Mouse (Mus musculus) hindbrain, embryonic 12.5 days (tissue): ENCODE measurements around the gene Txn2. TPM values are rescaled to one million over a fixed set of nuclear protein-coding genes. Genes with fewer than 3 reads are reported as not detected.

Experiments used
- ATAC-seq: fragments of 200-750 bp; cut with Nextera tagmentation; 2 replicates; pipeline ENCODE4 v1.8.0; 2017; ENCODE audit warnings: moderate TSS enrichment; ENCODE audit not compliant: low FRiP score
- H3K27ac ChIP-seq: fragments of 300-500 bp; sonication (generic); 2 replicates; pipeline ENCODE4 v1.5.1; 2016; ENCODE audit warnings: mild to moderate bottlenecking
- H3K27me3 ChIP-seq: fragments of 300-500 bp; sonication (generic); 2 replicates; pipeline ENCODE4 v1.6.1; 2016; ENCODE audit warnings: mild to moderate bottlenecking
- H3K36me3 ChIP-seq: fragments of 300-500 bp; sonication (generic); 2 replicates; pipeline ENCODE4 v1.6.1; 2016; ENCODE audit warnings: mild to moderate bottlenecking
- H3K4me1 ChIP-seq: fragments of 300-500 bp; sonication (generic); 2 replicates; pipeline ENCODE4 v1.6.1; 2016
- H3K4me2 ChIP-seq: fragments of 300-500 bp; sonication (generic); replicated peaks from 2 replicates; pipeline ENCODE4 v1.6.1; 2016; ENCODE audit warnings: mild to moderate bottlenecking
- H3K4me3 ChIP-seq: fragments of 300-500 bp; sonication (generic); 2 replicates; pipeline ENCODE4 v1.5.1; 2016; ENCODE audit warnings: mild to moderate bottlenecking
- H3K9ac ChIP-seq: fragments of 300-500 bp; sonication (generic); 2 replicates; pipeline ENCODE4 v1.6.1; 2016; ENCODE audit warnings: mild to moderate bottlenecking, moderate library complexity
- H3K9me3 ChIP-seq: fragments of 300-500 bp; sonication (generic); replicated peaks from 2 replicates; pipeline ENCODE4 v1.6.1; 2016; ENCODE audit warnings: mild to moderate bottlenecking
- WGBS: fragments of 180-500 bp; shearing (Covaris S2); methylation state at CpG from one replicate; pipeline ENCODE4 v1.1.7; 2016; 5-methylcytosine and 5-hydroxymethylcytosine counted together
- polyA plus RNA-seq: library from polyadenylated mRNA; unstranded; fragments of >200 nt; fragmentation: Nextera tagmentation; extraction: Ambion mirVana; gene quantifications from 2 replicates; pipeline ENCODE4 v1.2.1, GENCODE M21; 2016

The Txn2 gene
- polyA plus RNA-seq, 1 experiment from 2014 or later, result 206 TPM

- Histone ChIP-seq H3K36me3 (no peaks in the 10 kb centered on the region), H3K4me3 (no peak overlapping the region), H3K9me3 (no peaks in the 10 kb centered on the region), H3K27me3 (no peaks in the 10 kb centered on the region), H3K27ac (no peak overlapping the region), H3K9ac (no peak overlapping the region), H3K4me2 (no peak overlapping the region), H3K4me1 (no peaks in the 10 kb centered on the region)
- no peak for ATAC-seq
- 90% methylated on average over 13 of the region's 14 CpGs for WGBS
These were observed 33.9 kb downstream of the Txn2 start for GRCm38 (mm10) chr15:77894926-77895325.

GRCm38 (mm10) chr15:77893292-77893691 lies 35.5 kb downstream of the Txn2 start:
- H3K9me3 ChIP-seq, result no peaks in the 10 kb centered on the region
- no peaks in the 10 kb centered on the region for H3K27me3 ChIP-seq
- 71% methylated on average over 10 of the region's 10 CpGs for WGBS
- H3K9ac ChIP-seq, result no peak overlapping the region
- H3K27ac ChIP-seq, result no peak overlapping the region
- H3K36me3 ChIP-seq, result no peaks in the 10 kb centered on the region
- ATAC-seq, result no peak
- no peak overlapping the region for H3K4me2 ChIP-seq
- H3K4me3 ChIP-seq, result no peak overlapping the region
- no peaks in the 10 kb centered on the region for H3K4me1 ChIP-seq

GRCm38 (mm10) chr15:77892420-77892819 lies 36.4 kb downstream of the Txn2 start:
- H3K4me3 ChIP-seq, result no peak overlapping the region
- H3K9me3 ChIP-seq, result no peaks in the 10 kb centered on the region
- no peak overlapping the region for H3K4me2 ChIP-seq
- no peaks in the 10 kb centered on the region for H3K27me3 ChIP-seq
- no peak for ATAC-seq
- WGBS, result 84% methylated on average over 10 of the region's 10 CpGs
- no peak overlapping the region for H3K27ac ChIP-seq
- H3K36me3 ChIP-seq, result no peaks in the 10 kb centered on the region
- H3K9ac ChIP-seq, result no peak overlapping the region
- no peaks in the 10 kb centered on the region for H3K4me1 ChIP-seq

GRCm38 (mm10) chr15:77891766-77892165 lies 37.0 kb downstream of the Txn2 start:
- Histone ChIP-seq H3K4me3 (no peak overlapping the region), H3K9ac (no peak overlapping the region), H3K4me1 (no peaks in the 10 kb centered on the region), H3K4me2 (no peak overlapping the region), H3K36me3 (no peaks in the 10 kb centered on the region), H3K27me3 (no peaks in the 10 kb centered on the region), H3K9me3 (no peaks in the 10 kb centered on the region), H3K27ac (no peak overlapping the region)
- ATAC-seq, result no peak
- 79% methylated on average over 8 of the region's 8 CpGs for WGBS

GRCm38 (mm10) chr15:77889761-77890422 lies 38.9 kb downstream of the Txn2 start:
- H3K27ac ChIP-seq, result no peak overlapping the region
- H3K4me2 ChIP-seq, result no peak overlapping the region
- no peaks in the 10 kb centered on the region for H3K36me3 ChIP-seq
- 51% methylated on average over 4 of the region's 4 CpGs for WGBS
- no peaks in the 10 kb centered on the region for H3K4me1 ChIP-seq
- no peak for ATAC-seq
- no peaks in the 10 kb centered on the region for H3K9me3 ChIP-seq
- H3K27me3 ChIP-seq, result no peaks in the 10 kb centered on the region
- H3K4me3 ChIP-seq, result no peak overlapping the region
- no peak overlapping the region for H3K9ac ChIP-seq

GRCm38 (mm10) chr15:77888286-77888685 lies 40.5 kb downstream of the Txn2 start:
- Histone ChIP-seq H3K4me2 (no peak overlapping the region), H3K9ac (no peak overlapping the region), H3K36me3 (no peaks in the 10 kb centered on the region), H3K4me3 (no peak overlapping the region), H3K27ac (no peak overlapping the region), H3K27me3 (no peaks in the 10 kb centered on the region), H3K4me1 (peaks cover 3% of the 10 kb centered on the region), H3K9me3 (no peaks in the 10 kb centered on the region)
- WGBS, result 50% methylated on average over 7 of the region's 7 CpGs
- no peak for ATAC-seq

GRCm38 (mm10) chr15:77887093-77887488 lies 41.7 kb downstream of the Txn2 start:
- Histone ChIP-seq H3K27ac (no peak overlapping the region; the same call in 1 of the 2 replicates), H3K4me1 (peaks cover 12% of the 10 kb centered on the region), H3K36me3 (no peaks in the 10 kb centered on the region), H3K9me3 (no peaks in the 10 kb centered on the region), H3K4me3 (no peak overlapping the region), H3K4me2 (no peak overlapping the region), H3K27me3 (no peaks in the 10 kb centered on the region), H3K9ac (no peak overlapping the region)
- ATAC-seq, result no peak
- 67% methylated on average over 1 of the region's 1 CpGs for WGBS

- Histone ChIP-seq H3K9me3 (no peaks in the 10 kb centered on the region), H3K27ac (no peak overlapping the region), H3K27me3 (no peaks in the 10 kb centered on the region), H3K4me1 (peaks cover 12% of the 10 kb centered on the region), H3K4me2 (no peak overlapping the region), H3K4me3 (no peak overlapping the region), H3K9ac (no peak overlapping the region), H3K36me3 (no peaks in the 10 kb centered on the region)
- no peak for ATAC-seq
- WGBS, result 74% methylated on average over 5 of the region's 5 CpGs
These were observed 42.3 kb downstream of the Txn2 start for GRCm38 (mm10) chr15:77886369-77887092.

- Histone ChIP-seq H3K36me3 (no peaks in the 10 kb centered on the region), H3K4me3 (no peak overlapping the region), H3K9me3 (no peaks in the 10 kb centered on the region), H3K9ac (no peak overlapping the region), H3K4me1 (peaks cover 12% of the 10 kb centered on the region), H3K27me3 (no peaks in the 10 kb centered on the region), H3K27ac (no peak overlapping the region), H3K4me2 (no peak overlapping the region)
- 92% methylated on average over 4 of the region's 4 CpGs for WGBS
- no peak for ATAC-seq
These were observed 42.9 kb downstream of the Txn2 start for GRCm38 (mm10) chr15:77885945-77886344.

GRCm38 (mm10) chr15:77885159-77885558 lies 43.6 kb downstream of the Txn2 start:
- no peak overlapping the region for H3K4me3 ChIP-seq
- H3K4me2 ChIP-seq, result no peak overlapping the region
- no peak overlapping the region for H3K9ac ChIP-seq
- no peak overlapping the region for H3K27ac ChIP-seq
- ATAC-seq, result no peak
- H3K36me3 ChIP-seq, result no peaks in the 10 kb centered on the region
- no peaks in the 10 kb centered on the region for H3K9me3 ChIP-seq
- H3K4me1 ChIP-seq, result peaks cover 12% of the 10 kb centered on the region
- 86% methylated on average over 6 of the region's 6 CpGs for WGBS
- no peaks in the 10 kb centered on the region for H3K27me3 ChIP-seq

- Histone ChIP-seq H3K4me2 (no peak overlapping the region), H3K9ac (no peak overlapping the region), H3K4me3 (no peak overlapping the region), H3K4me1 (peaks cover 12% of the 10 kb centered on the region), H3K27ac (0 out of 2 replicates have a peak overlapping the region, but pooled peaks have one; percentile 53), H3K36me3 (no peaks in the 10 kb centered on the region), H3K9me3 (no peaks in the 10 kb centered on the region), H3K27me3 (no peaks in the 10 kb centered on the region)
- ATAC-seq, result no peak
- WGBS, result 56% methylated on average over 4 of the region's 4 CpGs
These were observed 45.2 kb downstream of the Txn2 start for GRCm38 (mm10) chr15:77883697-77884010.

- Histone ChIP-seq H3K9me3 (no peaks in the 10 kb centered on the region), H3K27ac (peak overlapping the region; percentile 53; the same call in 1 of the 2 replicates), H3K36me3 (no peaks in the 10 kb centered on the region), H3K4me1 (peaks cover 12% of the 10 kb centered on the region), H3K27me3 (no peaks in the 10 kb centered on the region), H3K4me2 (no peak overlapping the region), H3K4me3 (no peak overlapping the region), H3K9ac (0 out of 2 replicates have a peak overlapping the region, but pooled peaks have one; percentile 32)
- 11% methylated on average over 14 of the region's 17 CpGs for WGBS
- no peak for ATAC-seq
These were observed 45.8 kb downstream of the Txn2 start for GRCm38 (mm10) chr15:77882797-77883696.
